Mouse (Mus musculus) B cell, adult 2 months (primary cell): ENCODE data around the gene Cmip.

Source experiments
- DNase-seq, 2 experiments: peaks; one replicate each; pipeline ENCODE4 v3.0.0; 2022

The Cmip gene

DNA sequence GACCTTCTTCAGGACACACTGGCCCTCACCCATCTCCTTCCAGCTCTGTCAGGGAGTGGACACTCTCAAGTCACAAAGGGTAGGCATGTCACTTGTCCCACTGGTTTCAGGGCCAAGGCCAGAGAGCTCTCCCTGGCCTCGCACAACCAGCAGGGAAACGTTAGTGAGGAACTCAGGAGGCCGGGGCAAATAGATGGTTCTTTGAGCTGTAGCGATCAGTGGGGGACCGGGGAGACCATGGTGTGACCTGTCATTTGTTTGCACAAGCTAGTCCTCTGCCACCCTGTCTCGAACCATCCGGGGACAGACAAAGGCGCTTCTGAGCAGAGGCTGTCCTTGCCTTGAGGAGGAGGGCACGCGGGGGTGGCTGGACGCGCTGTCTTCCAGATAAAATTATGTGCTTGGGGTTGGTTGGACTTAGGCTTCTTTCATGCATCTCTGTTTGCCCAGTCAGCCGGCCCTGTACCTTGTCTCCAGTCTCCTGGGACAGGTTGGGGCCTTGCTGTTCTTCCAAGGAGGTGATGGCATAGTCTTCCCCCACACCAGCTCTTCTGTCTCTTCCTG is 99.3 kb downstream of the Cmip start:
- DNase-seq = no peak

GRCm38 (mm10) chr8:117357491-117358467 is 100.9 kb downstream of the Cmip start:
- DNase-seq = no peak

- DNase-seq = no peak
Measured at GRCm38 (mm10) chr8:117360172-117360930, 103.5 kb downstream of the Cmip start.

DNA sequence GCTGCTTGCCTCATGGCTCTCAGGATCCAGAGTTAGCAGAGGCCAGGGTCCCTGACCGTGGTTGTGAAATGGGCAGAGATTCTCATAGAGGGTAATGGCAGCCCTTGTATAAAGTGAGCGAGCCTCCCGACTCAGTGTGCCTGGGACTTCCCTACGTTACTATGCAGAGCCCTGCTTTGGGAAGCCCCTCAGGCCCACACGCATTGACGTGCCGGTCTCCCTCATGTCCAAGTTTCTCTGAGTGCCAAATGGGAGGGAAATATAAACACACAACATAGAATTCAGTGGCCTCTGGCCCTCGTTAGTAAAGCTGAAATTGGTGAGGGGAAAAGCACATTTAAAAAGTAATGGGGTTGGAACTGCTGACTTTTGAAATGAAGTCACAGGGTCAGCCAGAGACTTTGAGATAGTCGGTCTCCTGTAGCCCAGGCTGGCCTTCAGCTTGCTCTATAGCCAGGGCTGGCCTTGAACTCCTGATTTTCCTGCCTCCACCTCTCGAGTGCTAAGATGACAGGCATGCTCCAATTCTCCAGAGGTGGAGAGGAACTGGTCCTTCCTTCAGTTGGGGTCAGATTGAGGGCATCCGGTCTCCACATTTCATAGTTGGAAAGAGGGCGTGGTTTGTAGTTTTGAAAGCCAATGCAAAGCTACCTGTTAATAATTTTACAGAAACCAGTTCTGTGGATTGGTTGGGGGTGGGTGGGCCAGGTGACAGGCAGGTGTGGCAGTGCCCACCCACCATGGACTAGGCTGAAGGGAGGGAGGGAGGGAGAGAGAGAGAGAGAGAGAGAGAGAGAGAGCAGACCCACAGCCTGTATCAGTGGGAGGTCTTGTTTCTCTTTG is 105.0 kb downstream of the Cmip start:
- DNase-seq = no peak

- DNase-seq = no peak
Measured at GRCm38 (mm10) chr8:117362438-117362726, 105.5 kb downstream of the Cmip start.

DNA sequence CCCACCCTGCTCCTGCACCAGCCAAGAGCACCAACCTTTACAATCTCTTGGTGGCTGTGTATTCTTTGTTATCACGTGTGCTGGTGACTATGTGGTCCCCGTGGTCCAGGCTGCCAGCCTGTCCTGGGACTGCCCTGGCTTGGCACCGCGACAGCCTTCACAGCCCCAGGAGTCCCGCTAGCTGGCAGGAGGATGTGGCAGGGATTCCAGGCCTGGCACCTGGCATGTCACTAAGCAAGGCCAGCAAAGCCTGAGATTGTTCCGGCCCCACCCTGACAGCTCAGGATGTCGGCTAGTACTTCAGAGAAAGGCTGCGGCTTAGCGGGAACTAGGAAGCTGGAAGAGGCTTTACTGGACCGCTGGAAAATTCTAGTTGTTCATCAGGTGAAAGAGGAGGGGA is 106.4 kb downstream of the Cmip start:
- no peak for DNase-seq

GRCm38 (mm10) chr8:117364374-117365160 is 107.7 kb downstream of the Cmip start:
- DNase-seq = no peak

- DNase-seq = no peak
Measured at GRCm38 (mm10) chr8:117366475-117366874, 109.6 kb downstream of the Cmip start.

DNA sequence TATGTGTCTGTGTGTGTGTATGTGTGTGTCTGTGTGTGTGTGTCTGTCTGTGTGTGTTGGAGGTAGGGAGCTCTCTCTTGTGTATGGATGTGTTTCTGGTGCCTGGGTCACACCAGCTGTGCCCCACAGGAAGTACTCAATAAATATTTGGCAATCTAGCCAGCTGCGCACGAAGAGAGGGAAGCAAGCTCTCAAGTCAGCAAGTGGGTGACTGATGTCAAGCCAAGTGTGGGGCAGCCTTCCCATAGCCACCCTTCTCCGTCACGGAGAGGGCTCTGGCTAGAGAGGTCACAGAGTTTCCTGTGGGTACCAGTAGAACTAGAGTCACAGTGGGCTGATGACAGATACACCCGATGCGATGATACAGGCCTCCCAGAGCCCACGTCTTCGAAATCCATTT is 110.6 kb downstream of the Cmip start:
- DNase-seq = no peak

GRCm38 (mm10) chr8:117368781-117369180 is 111.9 kb downstream of the Cmip start:
- DNase-seq = peak in 1 of 2 experiments; percentile 19

DNA sequence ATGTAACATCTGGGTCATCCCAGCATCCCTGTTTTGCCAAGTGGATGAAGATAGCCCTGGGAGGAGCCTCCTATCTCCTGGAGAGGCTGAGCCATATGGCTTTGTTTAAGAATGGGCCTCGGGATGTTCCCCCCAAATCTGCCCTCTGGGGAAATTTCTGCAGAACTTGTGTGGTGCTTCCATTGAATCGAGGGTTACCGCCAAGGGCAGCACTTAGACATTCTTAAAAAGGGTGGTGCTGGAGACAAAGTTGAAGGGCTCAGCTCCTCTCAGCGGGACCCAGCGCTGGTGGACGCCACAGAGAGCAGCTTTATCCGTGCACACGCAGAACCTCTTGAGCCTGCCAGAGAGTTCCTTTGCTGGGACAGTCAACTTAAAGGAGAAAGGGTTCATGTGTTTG is 113.1 kb downstream of the Cmip start:
- no peak for DNase-seq

GRCm38 (mm10) chr8:117371189-117371588 is 114.3 kb downstream of the Cmip start:
- DNase-seq = no peak

GRCm38 (mm10) chr8:117372070-117372469 is 115.2 kb downstream of the Cmip start:
- DNase-seq = no peak

DNA sequence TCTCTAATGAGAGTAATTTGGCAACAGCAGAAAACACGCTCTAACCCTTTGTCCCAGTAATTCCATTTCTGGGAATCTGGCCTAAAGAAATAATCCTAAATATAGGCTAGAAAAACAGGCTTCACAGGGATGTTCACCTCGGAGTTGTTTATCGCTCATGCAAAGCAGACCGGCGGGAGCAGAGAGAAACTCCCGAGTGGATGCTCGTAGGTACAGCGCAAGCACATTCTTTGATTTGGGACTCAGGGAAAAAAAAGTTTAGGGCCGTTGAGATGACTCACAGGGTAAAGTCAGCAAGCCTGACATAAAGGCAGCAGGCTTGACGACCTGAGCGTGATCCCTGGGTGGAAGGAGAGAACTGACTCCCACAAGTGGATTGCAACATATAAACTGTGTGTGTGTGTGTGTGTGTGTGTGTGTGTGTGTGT is 116.2 kb downstream of the Cmip start:
- DNase-seq = no peak

DNA sequence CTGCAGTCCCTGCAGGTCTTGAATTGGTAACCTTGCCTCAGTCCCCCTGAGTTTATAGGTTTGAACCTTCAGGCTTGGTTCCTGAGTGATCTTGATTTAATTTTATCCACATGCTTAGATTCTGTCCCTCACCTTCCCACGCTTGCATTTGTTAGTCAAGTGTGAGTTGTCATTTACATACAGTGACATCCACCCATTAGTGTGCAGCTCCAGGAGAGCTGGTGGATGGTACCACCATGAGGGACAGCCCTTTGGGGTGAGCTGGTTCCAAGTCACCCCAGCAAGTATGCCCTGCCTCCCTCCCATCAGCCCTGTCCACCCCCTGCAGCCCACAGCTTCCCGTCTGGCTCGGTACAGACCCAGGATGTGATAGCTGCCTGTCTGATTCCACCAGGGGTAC is 117.2 kb downstream of the Cmip start:
- DNase-seq = no peak

DNA sequence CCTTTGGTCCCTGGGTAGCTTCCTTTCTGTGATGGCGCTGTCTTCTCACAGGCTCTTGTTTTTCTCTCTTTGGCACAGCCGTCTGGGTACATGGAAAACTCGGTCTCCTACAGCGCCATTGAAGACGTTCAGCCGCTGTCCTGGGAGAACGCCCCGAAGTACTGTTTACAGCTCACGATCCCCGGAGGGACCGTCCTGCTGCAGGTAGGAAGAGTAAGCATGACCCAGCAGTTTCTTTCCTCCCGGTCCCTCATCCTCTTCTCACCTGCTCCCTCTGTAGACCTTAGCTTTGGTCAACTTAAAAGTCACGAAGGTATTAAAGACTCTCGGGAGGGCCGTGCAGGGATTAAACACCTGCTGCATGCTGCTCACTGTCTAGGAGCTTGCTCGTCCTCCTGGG is 120.1 kb downstream of the Cmip start:
- DNase-seq = no peak

GRCm38 (mm10) chr8:117378625-117379024 is 121.8 kb downstream of the Cmip start:
- no peak for DNase-seq

DNA sequence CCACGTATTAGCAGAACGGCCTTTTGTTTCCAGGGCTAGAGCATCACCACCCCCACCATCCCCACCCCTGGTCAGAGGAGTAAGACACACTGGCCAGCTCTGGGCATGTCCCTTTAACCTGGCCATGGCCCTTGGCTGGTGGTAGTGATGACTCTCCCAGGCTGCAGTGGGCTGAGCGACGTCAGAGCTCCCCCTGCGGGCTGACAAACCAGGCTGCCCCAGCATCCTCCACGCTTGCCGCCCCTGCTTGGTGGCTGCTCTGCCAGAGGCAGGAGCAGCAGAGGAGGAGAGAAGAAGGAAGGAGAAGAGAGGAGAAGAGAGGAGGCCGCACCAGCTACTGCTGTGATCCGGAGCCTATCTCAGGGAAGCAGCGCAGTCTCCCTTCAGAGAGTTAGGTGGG is 122.3 kb downstream of the Cmip start:
- peak; percentile 36 to 41 for DNase-seq

- DNase-seq = no peak
Measured at GRCm38 (mm10) chr8:117380796-117381195, 123.9 kb downstream of the Cmip start.

DNA sequence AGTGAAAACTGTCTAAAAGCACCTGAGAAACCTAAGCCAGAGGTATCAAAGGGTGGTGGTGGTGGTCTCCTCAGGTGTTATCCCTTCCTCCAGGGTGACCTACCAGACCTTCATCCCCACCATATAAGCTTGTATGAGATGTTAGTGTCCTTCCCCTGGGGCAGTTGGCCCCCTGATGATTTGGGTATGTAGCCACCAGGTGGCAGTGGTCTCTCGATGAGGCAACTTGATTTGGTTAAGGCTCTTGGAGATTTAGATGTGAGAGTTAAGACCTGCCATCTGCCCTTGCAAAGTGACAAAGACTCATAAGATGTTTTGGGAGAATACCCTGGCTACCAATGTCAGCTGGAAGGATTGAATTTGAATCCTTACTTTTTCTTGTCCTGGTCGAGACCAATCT is 129.3 kb downstream of the Cmip start:
- DNase-seq = peak; percentile 75 to 76

DNA sequence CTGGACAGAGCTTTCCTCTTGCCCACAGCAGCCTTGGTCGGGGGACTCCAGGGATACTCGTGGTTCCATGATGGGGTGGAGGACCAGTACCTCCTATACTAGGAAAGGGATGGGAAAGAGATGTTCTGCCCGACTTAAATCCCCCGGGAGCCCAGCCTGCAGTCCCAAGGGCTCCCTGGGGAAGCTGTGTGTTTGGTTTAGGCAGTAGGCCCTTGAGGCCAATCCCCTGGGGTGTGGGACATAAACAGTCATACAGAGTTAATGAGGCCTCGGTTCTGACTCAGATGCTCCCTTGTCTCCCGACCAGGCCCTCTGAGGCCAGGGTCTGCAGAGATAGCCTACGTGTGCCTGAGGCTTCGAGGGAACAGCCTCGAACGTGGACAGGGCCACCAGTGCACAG is 130.8 kb downstream of the Cmip start:
- no peak for DNase-seq

DNA sequence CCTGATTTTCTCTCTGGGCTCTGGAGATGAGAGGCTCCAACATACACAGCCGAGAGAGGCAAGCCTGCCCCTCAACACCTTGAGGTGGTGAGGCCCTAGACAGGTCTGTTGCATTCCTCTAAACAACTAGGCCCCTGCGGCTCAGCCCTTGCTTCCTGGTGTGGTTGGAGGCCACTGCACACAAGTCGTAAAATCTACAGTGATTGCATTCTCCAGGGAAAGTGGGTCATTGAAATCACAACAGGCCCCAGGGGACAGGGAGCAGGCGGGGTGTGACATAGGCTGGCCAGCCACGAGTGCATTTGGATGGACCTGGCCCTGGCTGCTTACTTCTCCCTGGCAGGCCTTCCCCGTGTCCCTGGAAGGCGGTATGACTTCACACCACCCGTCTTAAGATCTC is 131.5 kb downstream of the Cmip start:
- DNase-seq = no peak
